Mouse (Mus musculus) heart, postnatal 0 days (tissue): ENCODE measurements at regions not wholly inside any gene's neighbourhood (a gene's known extent, or its start where the extent isn't known, plus 50 kb on each side); places are given as distances from the start of the nearest gene placed in this dataset.
A peak's percentile ranks its signal among the peaks of the same experiment; 100 is the strongest.

Experiments used
- ATAC-seq: fragments of 200-750 bp; cut with Nextera tagmentation; 2 replicates; pipeline ENCODE4 v1.8.0; 2017; ENCODE audit warnings: low read depth, moderate number of reproducible peaks, moderate library complexity; ENCODE audit not compliant: insufficient read depth
- DNase-seq: peaks from one replicate; pipeline ENCODE4 v3.0.0-alpha.2; 2016; ENCODE audit warnings: low spot score
- H3K27ac ChIP-seq: fragments of 300-500 bp; sonication (generic); 2 replicates; pipeline ENCODE4 v1.5.1; 2014; ENCODE audit warnings: low read depth, mild to moderate bottlenecking
- H3K27me3 ChIP-seq: fragments of 300-500 bp; sonication (generic); 2 replicates; pipeline ENCODE4 v1.6.1; 2014; ENCODE audit warnings: low read length, mixed read lengths; ENCODE audit not compliant: control insufficient read depth, insufficient read depth
- H3K36me3 ChIP-seq: fragments of 300-500 bp; sonication (generic); replicated peaks from 2 replicates; pipeline ENCODE4 v1.6.1; 2014; ENCODE audit warnings: low read length, mixed read lengths; ENCODE audit not compliant: control insufficient read depth, insufficient read depth
- H3K4me1 ChIP-seq: fragments of 300-500 bp; sonication (generic); 2 replicates; pipeline ENCODE4 v1.6.1; 2014; ENCODE audit warnings: antibody characterized with exemption; ENCODE audit not compliant: control insufficient read depth, insufficient read depth
- H3K4me2 ChIP-seq: fragments of 300-500 bp; sonication (generic); 2 replicates; pipeline ENCODE4 v1.6.1; 2014; ENCODE audit warnings: low read depth, mild to moderate bottlenecking, low read length, moderate library complexity
- H3K4me3 ChIP-seq: fragments of 300-500 bp; sonication (generic); 2 replicates; pipeline ENCODE4 v1.5.1; 2014; ENCODE audit warnings: low read depth, low read length
- H3K9ac ChIP-seq: fragments of 300-500 bp; sonication (generic); replicated peaks from 2 replicates; pipeline ENCODE4 v1.6.1; 2014; ENCODE audit warnings: low read depth, low read length, mixed read lengths
- H3K9me3 ChIP-seq: fragments of 300-500 bp; sonication (generic); replicated peaks from 2 replicates; pipeline ENCODE4 v1.6.1; 2016; ENCODE audit warnings: low read length; ENCODE audit not compliant: control insufficient read depth
- CTCF ChIP-seq: IDR thresholded peaks from 2 replicates; pipeline ENCODE4 v1.5.1; 2016; ENCODE audit warnings: antibody characterized with exemption, control low read depth, low read depth
- EP300 ChIP-seq: IDR thresholded peaks from 2 replicates; pipeline ENCODE4 v1.6.1; 2016; ENCODE audit warnings: antibody characterized with exemption, low read depth
- WGBS: fragments of 180-500 bp; shearing (Covaris S2); extraction: QIAGEN DNeasy Blood & Tissue Kit; methylation state at CpG from one replicate; pipeline ENCODE4 v1.1.7; 2014; 5-methylcytosine and 5-hydroxymethylcytosine counted together

DNA sequence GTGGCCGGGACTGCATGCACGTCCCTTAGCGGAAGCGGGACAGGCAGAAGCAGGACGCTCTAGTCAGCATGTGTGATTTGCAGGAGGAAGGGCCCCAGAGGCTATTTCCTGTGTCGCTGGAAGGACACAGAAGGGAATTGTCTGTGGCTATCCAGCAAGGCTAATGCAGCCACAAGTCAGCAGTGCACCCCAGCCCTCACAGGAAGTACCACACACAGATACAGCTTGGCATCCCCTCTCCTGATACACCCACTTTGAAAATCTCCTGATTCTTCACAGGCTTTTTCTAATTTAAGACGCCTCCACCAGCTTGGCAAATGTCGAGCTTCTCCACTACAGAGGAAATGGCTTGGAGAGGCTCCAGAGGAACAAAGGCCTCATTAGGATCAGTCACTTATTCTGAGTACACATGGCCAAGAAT, 84.3 kb upstream of the Lgalsl start:
- peak; percentile 67 for ATAC-seq
- peak; percentile 68 for DNase-seq
- H3K36me3 ChIP-seq: no peaks in the 10 kb centered on the region
- peak overlapping the region; percentile 36; the same call in 1 of the 2 replicates for H3K4me2 ChIP-seq
- no peak for TF ChIP-seq CTCF
- TF ChIP-seq EP300: no peak
- H3K4me1 ChIP-seq: 0 out of 2 replicates have a peak, but pooled peaks cover 8% of the 10 kb centered on the region
- H3K9me3 ChIP-seq: no peaks in the 10 kb centered on the region
- no peak overlapping the region for H3K4me3 ChIP-seq
- peak overlapping the region; percentile 73 for H3K27ac ChIP-seq
- WGBS: 28% methylated on average over 8 of the region's 8 CpGs
- no peak overlapping the region for H3K9ac ChIP-seq
- no peaks in the 10 kb centered on the region for H3K27me3 ChIP-seq

DNA sequence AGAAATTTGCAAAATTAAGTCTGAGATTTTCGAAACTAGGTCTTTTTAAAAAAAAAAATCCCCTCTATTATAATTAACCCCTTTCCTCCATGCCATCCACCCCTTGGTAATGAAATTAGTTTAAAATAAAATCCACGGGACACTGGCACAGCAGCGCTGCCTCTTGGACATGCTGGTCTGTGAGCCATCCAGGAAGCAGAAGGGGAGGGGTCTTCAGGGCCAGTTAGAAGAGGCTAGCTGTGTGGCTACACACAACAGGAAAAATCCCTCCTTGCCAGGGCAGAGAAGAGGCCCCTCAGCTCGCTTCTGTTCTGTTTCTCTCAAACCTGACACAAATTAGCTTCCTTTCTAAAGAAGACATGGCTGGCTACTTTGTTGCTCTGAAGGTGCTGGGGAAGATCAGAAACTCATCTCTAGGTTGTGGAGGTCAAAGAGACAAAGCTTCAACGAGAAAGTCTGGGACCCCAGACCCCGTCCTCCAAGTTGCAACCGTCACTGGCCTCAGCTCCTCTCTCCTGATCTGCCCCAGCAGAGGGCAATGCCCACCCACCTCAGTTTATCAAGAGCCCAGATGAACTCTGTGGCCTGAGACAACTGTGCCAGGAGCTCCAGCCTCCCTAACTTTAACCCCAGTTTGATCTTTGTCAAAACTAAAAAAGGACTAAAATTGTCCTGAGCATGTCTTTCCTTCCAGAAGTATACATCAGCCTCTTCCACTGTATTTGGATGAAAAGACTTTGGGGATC, 85.0 kb upstream of the Lgalsl start:
- Histone ChIP-seq H3K27ac (peak overlapping the region; percentile 73), H3K4me2 (no peak overlapping the region), H3K36me3 (no peaks in the 10 kb centered on the region), H3K9ac (no peak overlapping the region), H3K9me3 (no peaks in the 10 kb centered on the region), H3K4me3 (no peak overlapping the region), H3K27me3 (no peaks in the 10 kb centered on the region), H3K4me1 (0 out of 2 replicates have a peak, but pooled peaks cover 8% of the 10 kb centered on the region)
- peak; percentile 17 for DNase-seq
- TF ChIP-seq CTCF: peak; percentile 53
- TF ChIP-seq EP300: no peak
- no peak for ATAC-seq
- WGBS: 52% methylated on average over 7 of the region's 7 CpGs

DNA sequence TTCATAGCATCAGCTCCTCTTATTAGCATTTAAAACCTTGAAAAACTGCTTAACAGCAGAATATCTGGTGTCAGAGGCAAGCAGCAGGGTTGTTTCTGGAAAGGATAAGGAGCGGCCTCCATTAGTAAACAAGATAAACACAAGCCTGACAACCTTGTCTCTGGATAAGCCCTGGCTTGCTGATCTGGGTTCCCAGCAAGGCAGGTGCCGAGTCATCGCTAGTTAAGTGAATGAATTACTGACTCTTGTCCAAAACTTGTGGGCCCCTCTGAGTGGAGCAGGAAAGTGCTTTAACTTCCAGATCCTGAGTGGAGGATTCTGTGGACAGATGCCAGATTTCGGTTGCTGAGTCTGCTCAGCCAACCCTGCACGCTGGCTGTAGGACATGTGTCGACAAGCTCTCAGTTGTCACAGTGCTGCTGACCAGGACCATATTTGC, 85.6 kb upstream of the Lgalsl start:
- TF ChIP-seq EP300 (no peak), CTCF (no peak)
- Histone ChIP-seq H3K4me3 (no peak overlapping the region), H3K9ac (no peak overlapping the region), H3K4me1 (0 out of 2 replicates have a peak, but pooled peaks cover 8% of the 10 kb centered on the region), H3K27ac (peak overlapping the region; percentile 73; the same call in 1 of the 2 replicates), H3K27me3 (no peaks in the 10 kb centered on the region), H3K9me3 (no peaks in the 10 kb centered on the region), H3K36me3 (no peaks in the 10 kb centered on the region), H3K4me2 (no peak overlapping the region)
- peak; percentile 40 for DNase-seq
- 10% methylated on average over 6 of the region's 6 CpGs for WGBS
- no peak for ATAC-seq

DNA sequence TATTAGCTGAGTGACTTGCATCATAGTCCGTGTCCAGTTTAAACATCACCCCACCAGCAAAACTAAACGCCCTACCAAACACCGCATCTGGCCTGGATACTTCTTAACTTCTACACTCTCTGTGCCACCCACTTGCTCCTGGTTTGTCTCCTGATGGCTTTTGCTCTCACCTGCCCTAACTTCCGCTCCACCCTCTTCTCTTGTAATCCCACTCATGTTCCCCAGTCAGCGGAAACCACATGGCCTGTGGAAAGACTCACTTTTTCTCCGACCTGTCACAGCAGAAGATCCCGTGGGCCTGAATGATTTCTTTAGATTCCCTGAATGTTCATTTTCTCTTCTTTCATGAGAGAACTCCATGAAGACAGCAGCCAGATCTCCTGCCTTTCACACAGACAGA, 86.1 kb upstream of the Lgalsl start:
- H3K36me3 ChIP-seq: no peaks in the 10 kb centered on the region
- WGBS: 86% methylated on average over 7 of the region's 7 CpGs
- H3K4me1 ChIP-seq: 0 out of 2 replicates have a peak, but pooled peaks cover 8% of the 10 kb centered on the region
- ATAC-seq (no peak), DNase-seq (no peak)
- H3K9ac ChIP-seq: no peak overlapping the region
- H3K4me3 ChIP-seq: no peak overlapping the region
- H3K9me3 ChIP-seq: no peaks in the 10 kb centered on the region
- H3K27me3 ChIP-seq: no peaks in the 10 kb centered on the region
- no peak overlapping the region for H3K4me2 ChIP-seq
- no peak overlapping the region for H3K27ac ChIP-seq
- TF ChIP-seq EP300: no peak
- TF ChIP-seq CTCF: no peak

DNA sequence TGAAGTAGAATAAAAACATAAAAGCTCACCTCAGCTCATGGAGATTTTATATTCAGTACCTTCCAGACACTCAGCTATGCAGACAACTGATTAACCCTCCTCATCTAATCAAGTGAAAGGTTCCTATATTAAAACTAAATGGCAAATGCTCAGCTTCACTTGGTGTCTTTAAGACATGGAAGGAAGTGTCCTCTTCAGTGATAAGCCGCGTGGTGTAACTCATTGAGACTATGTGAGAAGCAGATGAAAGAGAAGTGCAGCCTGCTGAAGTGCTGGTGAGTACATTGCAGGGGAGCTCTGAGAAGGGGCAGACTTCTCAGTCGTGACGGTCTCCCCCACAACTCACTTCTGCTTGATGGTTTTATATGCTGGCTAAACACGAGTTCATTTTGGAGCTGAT, 86.6 kb upstream of the Lgalsl start:
- Histone ChIP-seq H3K36me3 (no peaks in the 10 kb centered on the region), H3K4me1 (0 out of 2 replicates have a peak, but pooled peaks cover 8% of the 10 kb centered on the region), H3K4me2 (no peak overlapping the region), H3K9me3 (no peaks in the 10 kb centered on the region), H3K9ac (no peak overlapping the region), H3K27me3 (no peaks in the 10 kb centered on the region), H3K27ac (no peak overlapping the region), H3K4me3 (no peak overlapping the region)
- no peak for DNase-seq
- TF ChIP-seq EP300 (no peak), CTCF (no peak)
- no peak for ATAC-seq
- WGBS: 53% methylated on average over 5 of the region's 5 CpGs
